Mouse (Mus musculus) spleen, adult 2 months (tissue): ENCODE data around the gene Ets1.

ENCODE experiments used
- CTCF ChIP-seq: fragments of 200-500 bp; IDR thresholded peaks from 2 replicates; pipeline ENCODE4 v1.5.1; 2011; ENCODE audit warnings: mild to moderate bottlenecking, inconsistent platforms; ENCODE audit not compliant: insufficient read depth, insufficient read length, insufficient replicate concordance; ENCODE audit errors: extremely low read depth
- POLR2A ChIP-seq: fragments of 200-500 bp; IDR thresholded peaks from 2 replicates; pipeline ENCODE4 v1.6.1; 2011; ENCODE audit warnings: low read depth, low read length, inconsistent platforms

DNA sequence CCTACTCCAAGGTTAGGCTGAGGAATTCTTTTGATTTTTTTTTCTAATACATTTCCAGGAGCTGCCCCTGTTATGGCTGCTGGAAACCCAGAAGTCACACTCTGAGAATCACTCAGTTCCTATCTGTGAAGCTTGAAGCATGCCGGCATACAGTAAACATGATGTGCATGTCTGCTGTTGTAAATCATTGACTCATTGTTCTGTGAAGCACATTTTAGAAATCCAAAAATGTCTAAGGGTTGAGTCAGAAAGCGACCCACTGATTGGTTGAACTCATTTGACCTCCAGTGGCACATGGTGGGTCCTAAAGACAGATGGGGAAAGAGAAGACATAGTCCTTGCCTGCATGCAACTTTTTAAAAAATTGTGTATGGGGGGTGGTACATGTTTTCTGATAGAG lies 33.4 kb downstream of the Ets1 start:
- TF ChIP-seq POLR2A (no peak), CTCF (no peak)
